Mouse (Mus musculus): Measurements from ENCODE around the gene Yap1.
A peak's percentile ranks its signal among the peaks of the same experiment; 100 is the strongest.
"Not testable (repeated sequence)": the region's sequence is repeated elsewhere in the genome, so short reads cannot be mapped to it uniquely, and the experiment has no call there.

The Yap1 gene

DNA sequence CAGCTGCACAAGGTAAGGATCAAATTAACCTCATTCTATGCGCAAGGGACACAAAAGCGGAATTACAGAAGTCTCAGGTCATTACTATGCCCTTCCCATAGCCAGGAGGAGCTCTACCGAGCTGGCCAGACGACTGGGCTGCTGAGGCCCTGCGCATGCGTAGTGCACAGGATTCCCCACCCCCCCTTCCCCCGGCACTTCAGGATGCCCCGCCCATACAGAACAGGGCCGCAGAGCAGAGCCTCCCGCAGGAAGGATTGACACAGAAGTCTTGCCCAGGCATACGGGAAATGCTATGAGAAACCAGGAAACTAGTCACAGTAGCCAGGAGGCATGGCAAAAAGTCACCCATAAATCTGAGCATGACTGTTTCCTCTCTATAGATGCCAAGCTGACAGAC lies 89.9 kb downstream of the Yap1 start:
- DNase-seq (ENCODE audit: low spot score in 2 of 2) = peak in 1 of 2 experiments; percentile 14

- no peak for DNase-seq (ENCODE audit: low spot score in 2 of 2)
Measured at GRCm38 (mm10) chr9:7913953-7914352, 90.4 kb downstream of the Yap1 start.

DNA sequence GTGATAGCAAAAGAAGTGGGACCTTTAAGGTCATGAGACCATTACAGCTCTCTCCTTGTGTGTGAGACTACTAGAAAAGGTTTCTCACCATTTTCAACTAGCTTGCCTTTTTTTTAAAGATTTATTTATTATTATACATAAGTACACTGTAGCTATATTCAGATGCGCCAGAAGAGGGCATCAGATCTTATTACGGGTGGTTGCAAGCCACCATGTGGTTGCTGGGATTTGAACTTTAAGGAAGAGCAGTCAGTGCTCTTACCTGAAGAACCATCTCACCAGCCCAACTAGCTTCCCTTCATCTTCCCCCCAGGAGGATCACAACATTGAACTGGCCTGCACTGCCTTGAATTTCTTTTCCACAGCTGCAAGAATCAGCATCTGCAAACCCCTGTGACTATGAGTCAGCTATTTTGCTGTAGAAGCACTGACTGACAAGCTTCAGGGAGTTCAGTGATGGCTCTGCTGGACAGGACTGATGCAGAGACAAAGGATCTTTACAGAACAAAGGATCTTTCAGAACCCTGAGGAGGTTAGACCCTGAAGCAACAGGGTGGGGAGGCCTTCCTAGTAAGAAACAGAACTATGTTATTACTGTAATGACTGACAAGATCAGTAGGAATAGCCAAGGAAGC lies 96.9 kb downstream of the Yap1 start:
- DNase-seq (ENCODE audit: low spot score in 2 of 2) = no peak

- DNase-seq (ENCODE audit: low spot score in 2 of 2) = no peak
Measured at GRCm38 (mm10) chr9:7906564-7906963, 97.8 kb downstream of the Yap1 start.

- DNase-seq (ENCODE audit: low spot score in 2 of 2) = no peak
Measured at GRCm38 (mm10) chr9:7903825-7904224, 100.6 kb downstream of the Yap1 start.

- DNase-seq (ENCODE audit: low spot score in 2 of 2) = no peak
Measured at GRCm38 (mm10) chr9:7903262-7903661, 101.1 kb downstream of the Yap1 start.

GRCm38 (mm10) chr9:7902311-7902710 lies 102.1 kb downstream of the Yap1 start:
- DNase-seq (ENCODE audit: low spot score in 2 of 2) = no peak

GRCm38 (mm10) chr9:7900965-7901364 lies 103.4 kb downstream of the Yap1 start:
- no peak for DNase-seq (ENCODE audit: low spot score in 2 of 2)

DNA sequence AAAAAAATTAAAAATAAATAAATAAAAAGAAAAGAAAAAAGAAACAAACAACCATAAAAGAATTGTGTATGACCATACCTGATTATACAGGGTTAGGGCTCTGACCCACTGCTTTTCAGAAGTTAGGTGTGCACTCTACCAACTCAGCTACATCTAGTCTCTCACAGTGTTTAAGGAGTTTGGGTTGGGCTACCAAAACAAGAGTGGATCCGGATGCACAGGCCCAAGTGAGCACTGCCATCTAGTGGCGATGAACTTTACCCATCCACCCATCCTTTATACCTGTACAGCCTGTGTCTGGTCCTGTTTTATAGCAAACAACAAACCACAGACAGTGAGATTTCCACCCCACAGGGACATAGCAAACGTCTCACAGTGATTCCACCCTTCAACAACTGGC lies 106.9 kb downstream of the Yap1 start:
- peak; percentile 76 to 81 for DNase-seq (ENCODE audit: low spot score in 2 of 2)

- DNase-seq (ENCODE audit: low spot score in 2 of 2) = not testable (repeated sequence)
Measured at GRCm38 (mm10) chr9:7891796-7892195, 112.6 kb downstream of the Yap1 start.

DNA sequence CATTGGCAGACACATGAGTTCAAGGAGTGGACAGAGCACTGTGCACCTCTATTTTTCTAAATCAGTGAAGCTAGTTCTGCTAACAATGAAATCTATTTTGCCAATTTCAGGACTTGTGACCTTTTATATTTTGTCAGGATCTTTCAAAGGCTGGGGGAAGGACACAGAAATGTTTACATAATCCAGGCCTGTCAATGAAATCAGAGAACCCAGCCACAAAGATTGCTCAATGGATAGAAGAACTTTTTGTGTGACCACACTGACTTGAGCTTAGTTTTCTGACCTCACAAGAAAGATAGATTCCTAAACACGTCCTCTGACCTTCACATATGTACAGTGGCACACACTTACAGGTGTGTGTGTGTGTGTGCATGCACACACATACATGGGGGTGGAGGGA lies 113.2 kb downstream of the Yap1 start:
- no peak for DNase-seq (ENCODE audit: low spot score in 2 of 2)

DNA sequence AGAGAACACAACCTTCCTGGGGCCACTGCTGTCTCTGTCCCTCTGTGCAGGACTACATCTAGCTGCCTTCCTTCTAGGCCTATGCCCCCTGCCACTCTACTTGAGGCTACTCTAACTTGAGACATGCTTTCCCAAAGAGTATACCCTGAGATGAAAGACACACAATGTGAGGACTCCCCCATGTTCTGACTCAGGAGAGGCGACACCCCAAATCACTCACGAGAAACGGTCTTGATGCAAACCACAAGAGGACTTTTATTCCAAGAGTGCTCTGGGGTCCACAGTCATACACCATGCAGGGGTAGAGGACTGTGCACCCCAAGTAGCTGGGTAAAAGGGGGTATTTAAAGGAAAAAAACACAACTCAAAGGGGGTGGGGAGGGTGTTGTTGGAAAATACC lies 120.0 kb downstream of the Yap1 start:
- no peak for DNase-seq (ENCODE audit: low spot score in 2 of 2)

DNA sequence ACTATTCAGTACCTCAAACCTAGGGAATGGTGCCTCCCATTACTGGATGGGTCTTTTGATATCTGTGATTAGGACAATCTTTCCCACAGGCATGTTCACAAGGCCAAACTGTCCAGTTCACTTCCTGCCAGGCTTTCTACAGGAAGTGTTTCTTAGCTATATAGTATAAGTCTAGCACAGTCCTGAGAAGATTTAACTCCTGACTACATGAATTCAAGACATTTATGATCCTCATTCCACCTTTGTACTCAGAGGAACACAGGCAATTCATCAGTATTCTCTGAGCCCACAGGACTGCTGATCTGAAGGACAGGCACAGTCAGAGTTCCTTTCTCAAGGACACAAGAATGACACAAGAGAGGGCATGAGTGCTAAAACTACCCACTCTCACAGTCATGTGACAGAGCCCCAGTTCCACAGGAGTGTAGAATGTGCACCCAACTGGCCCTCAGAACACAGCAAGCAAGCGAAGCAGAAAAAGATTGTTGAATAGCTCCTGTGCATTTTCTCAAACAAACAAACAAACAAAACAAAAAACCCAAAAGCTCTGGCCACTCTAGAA lies 122.0 kb downstream of the Yap1 start:
- DNase-seq (ENCODE audit: low spot score in 2 of 2) = no peak

All from right cerebral cortex, adult 2 months (tissue).